Mouse (Mus musculus) CD4-positive naive resting alpha-beta T cell, adult 76 days (primary cell): ENCODE data around the gene Snap47. TPM values are rescaled to one million over a fixed set of nuclear protein-coding genes. Genes with fewer than 3 reads are reported as not detected.

ENCODE experiments used
- total RNA-seq: library from RNA; stranded (reverse); gene quantifications from one replicate; pipeline ENCODE4 v1.2.4, GENCODE M21; 2023

Snap47 gene
- total RNA-seq, result 19.1 TPM

DNA sequence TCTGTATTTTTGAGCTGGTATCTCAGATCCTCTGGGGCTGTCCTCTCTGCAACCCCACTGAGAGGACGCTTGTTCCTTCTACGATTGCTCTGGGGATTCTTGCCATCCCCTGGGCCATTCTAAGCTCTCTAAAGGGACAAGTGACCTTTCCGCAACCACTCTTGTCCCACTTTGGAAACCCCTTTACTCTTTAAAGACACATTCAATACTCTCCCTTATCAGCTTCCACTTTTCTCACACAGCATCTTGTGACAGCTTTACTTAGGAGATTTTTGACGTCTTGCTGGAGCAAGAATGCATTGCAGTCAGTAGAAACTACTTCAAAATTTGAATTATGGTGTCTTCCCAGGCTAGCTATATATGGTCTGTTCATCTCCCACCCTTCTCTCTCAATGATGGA is at the start of gene Snap47:
TSS of gene Snap47 (minus strand) at position 101 of the 400 bp plus-strand sequence.

DNA sequence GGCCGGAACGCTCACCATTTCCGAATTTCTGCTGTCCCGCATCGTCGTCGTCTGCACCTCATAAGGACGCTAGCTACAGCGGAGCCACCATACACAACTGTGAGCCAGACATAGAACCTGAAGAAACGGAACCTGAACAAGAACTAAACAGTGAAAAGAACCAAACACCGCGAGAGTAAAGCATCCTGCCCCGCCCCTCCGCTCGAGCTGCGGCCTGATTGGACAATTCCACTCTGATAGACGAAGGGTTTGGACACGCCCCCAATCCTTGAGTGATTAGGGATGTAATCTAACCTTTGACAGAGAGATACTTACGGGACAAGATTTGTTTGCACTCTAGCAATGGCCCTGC is 21.3 kb upstream of the Snap47 start, which contains the start of gene Zfp867:
TSS of gene Zfp867 (minus strand) at position 149 of the 352 bp plus-strand sequence.

DNA sequence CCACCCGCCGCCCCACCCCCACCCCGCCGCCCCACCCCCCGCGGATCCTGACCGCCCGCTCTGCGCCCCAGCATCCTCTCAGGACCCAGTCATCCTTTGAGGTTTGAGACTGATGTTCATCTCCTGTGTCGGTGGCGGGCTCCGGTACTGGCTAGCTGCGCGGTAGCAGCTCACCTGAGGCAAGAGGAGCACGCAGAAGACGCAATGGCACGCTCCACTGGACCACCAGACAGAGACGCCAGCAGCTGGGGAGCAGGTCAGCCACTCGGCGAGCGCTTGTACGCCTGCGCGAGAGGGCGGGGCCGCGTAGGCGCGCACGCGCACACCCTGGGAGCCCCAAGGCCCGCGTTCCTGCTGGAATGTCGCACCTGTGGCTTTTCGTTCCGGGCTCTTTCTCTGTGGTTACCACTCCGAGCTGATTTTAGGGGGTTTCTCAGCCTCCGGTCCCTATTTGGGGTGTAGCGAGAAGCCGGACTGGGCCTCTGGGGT is 1.2 kb downstream of the Snap47 start, which contains the start of gene Jmjd4:
TSS of gene Jmjd4 (plus strand) at position 305 of the 489 bp plus-strand sequence.

DNA sequence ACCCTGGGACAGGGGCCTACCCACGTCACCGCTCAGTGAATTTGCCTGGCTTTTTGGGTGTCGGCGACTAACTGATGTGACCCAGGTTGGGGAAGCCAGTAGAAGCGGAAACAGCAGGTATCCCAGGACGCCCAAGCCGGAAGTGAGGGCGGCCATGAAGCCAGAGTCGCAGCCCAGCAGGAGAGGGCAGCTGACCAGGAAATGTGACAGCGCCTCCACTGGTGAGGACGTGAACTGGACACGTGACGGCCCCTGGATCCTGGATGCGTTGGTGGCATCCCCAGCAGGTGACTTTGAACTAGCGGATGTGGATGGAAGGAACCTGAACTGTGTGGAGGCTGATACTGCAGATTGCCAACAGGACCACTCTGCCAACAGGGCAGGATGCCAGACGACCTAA is 75.5 kb downstream of the Snap47 start, which contains the start of gene Prss38:
TSS of gene Prss38 (minus strand) at position 183 of the 400 bp plus-strand sequence.

Other genes starting within 250 kb of the Snap47 start
- 14.7 TPM for gene Mrpl55, start 248.7 kb downstream of the Snap47 start, total RNA-seq
- 24.3 TPM for gene 2310033P09Rik, start 242.9 kb downstream of the Snap47 start, total RNA-seq
- 228 TPM for gene Arf1, start 222.9 kb downstream of the Snap47 start, total RNA-seq
- gene Wnt3a, start 160.4 kb downstream of the Snap47 start, total RNA-seq, result not detected
- gene Wnt9a, start 144.3 kb downstream of the Snap47 start, total RNA-seq, result not detected
- not detected for gene Prss38, start 75.5 kb downstream of the Snap47 start, total RNA-seq
- gene Jmjd4, start 1.1 kb downstream of the Snap47 start, total RNA-seq, result 9.6 TPM
- gene Zfp867, start 21.3 kb upstream of the Snap47 start, total RNA-seq, result 3.0 TPM
- 22.6 TPM for gene Zkscan17, start 75.6 kb upstream of the Snap47 start, total RNA-seq
- gene Nlrp3, start 90.4 kb upstream of the Snap47 start, total RNA-seq, result 3.3 TPM
- not detected for gene Olfr222, start 125.0 kb upstream of the Snap47 start, total RNA-seq
- gene Olfr223, start 142.1 kb upstream of the Snap47 start, total RNA-seq, result not detected
- gene Mprip, start 210.1 kb upstream of the Snap47 start, total RNA-seq, result 81.0 TPM